Mouse (Mus musculus) layer of hippocampus, postnatal 36 days (tissue): ENCODE results near the gene Phgdh. TPM values are rescaled to one million over a fixed set of nuclear protein-coding genes. Genes with fewer than 3 reads are reported as not detected.

Experiments used
- DNase-seq, 2 experiments: peaks; one replicate each; pipeline ENCODE4 v3.0.0; 2022
- total RNA-seq, 2 experiments: library from RNA; stranded (reverse); gene quantifications; 2 replicates each; pipeline ENCODE4 v1.2.3; 2021

Phgdh gene
- total RNA-seq, 2 experiments from 2014 or later = 69.9 to 76.2 TPM

GRCm38 (mm10) chr3:98343235-98343634 lies 3.4 kb upstream of the Phgdh start:
- DNase-seq = no peak

DNA sequence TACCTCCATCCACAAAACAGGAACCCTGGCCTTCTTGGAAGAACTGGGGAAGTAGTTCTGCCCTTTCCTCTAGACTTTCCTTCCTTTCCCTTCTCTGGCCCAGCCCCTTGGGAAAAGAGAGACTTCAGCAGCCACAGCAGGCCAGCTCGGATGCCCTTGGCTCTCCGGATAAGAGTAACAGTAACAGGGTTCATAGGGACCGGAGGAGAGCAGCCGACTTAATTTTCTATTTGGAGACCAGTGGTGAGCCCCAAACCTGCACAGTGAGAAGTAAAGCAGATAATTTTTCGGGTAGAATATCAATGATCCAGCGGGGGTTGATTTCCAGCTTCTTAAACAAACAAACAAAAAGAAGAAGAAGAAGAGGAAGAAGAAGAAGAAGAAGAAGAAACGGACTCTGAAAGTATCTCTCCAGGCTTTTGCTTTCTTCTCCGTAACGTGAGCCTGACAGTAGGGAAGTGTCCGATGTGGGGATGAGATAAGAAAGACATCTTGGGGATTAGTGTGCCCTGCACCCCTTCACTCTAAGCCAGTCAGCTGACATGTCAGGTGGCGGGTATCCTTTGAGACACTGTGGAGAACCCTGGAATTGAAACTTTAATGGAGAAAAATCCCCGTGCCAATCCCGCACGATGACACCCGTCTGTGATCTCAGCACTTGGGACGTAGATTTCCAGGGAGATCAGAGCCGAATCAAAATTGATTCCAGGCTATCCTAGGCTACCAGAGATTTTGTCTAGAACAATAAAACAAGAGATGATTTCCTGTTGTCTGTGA lies 1.2 kb upstream of the Phgdh start:
- DNase-seq = no peak

DNA sequence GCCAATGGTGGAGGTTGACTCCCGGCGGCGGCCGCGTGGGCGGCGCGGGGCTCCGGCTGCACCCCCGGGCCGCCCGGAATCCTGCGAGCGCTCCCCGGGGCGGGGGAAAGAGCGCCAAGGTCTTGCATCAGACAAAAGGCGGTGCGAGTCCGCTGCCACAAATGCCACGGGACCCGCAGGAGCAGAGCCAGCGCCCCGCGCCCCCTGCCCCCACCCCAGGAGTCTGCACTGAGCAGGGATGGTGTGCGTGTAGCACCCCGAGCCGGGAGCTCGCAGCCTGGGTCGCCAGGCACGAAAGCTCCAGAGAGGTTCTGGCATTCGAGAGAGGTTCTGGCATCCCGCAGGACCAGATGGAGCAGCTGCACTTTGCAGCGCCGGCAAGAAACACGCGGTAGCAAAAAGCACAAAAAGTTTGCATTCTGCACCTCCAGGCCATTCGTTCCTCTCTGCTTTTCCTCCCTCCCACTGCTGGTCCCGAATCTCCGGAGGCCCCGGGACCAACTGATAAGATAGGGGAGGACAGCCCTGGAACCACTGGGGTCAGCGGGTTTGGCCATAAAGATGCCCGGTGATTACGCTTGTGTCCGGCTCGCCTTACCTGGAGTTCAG lies 589 bp downstream of the Phgdh start:
- DNase-seq = peak; percentile 63 to 67

DNA sequence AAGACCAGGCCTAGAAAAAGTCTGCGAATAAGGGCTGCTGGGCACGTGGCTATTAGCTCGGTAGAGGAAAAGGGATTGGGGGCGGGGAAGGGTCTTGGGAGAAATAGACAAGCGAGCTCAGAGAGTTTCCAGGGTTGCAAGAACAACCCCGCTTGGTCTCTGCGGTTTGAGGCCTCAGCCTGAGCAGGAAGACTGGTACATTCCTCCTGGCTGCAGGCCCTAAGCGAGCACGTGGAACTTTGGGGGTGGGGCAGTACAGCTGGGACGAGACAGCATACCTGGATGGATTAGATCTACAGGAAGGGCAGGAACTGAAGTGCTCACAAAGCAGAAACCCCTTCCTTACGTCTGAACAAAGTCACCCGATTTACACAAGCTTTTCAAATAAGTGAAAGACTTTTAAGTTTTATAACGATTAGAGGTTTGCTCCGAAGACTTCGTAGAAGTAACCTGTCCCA lies 1.2 kb downstream of the Phgdh start:
- peak in 1 of 2 experiments; percentile 47 for DNase-seq

DNA sequence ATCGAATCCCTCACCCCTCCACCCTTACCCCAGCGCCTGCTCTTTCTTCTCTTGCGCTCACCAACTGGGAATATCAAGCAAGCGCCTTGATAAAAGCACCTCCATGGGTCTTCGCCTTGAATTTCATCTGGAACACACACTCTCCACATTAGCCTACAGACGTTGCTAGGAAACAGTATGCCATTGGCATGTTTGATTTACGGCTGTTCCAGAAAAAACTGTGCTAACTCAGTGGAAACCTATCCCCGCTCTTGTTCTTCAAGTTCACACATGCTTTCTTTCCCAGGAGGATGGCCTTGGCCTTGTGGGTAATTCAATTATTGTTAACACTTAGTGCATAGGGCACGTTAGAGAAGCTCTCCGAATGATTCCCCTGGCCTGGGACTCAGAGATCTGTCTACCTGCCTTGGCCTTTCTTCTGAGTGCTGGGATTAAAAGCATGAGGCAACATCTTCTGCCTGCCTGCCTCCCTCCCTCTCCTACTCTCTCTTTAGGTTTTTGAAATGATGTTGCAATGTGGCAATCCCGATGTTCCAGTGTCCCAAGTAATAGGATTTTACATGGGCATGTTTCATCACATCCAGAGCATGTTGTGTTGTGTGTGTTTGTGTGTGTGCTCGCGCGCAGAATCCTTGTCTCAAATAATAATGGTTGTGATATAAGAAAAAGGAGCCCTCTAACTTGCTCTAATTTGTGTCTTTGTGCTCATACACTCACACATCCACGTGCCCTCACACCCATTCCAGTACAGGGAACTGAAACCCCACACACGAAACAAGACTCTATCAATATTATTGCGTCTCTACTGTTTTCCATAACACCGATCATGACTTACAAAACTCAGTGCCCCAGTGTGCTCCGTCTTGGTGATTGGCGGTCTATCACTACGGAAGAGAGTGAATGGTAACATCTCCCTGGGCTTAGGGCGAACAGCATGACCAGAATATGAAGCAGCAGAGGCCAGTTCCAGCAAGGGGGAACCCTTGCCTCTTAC lies 2.8 kb downstream of the Phgdh start:
- no peak for DNase-seq

GRCm38 (mm10) chr3:98335886-98336285 lies 3.9 kb downstream of the Phgdh start:
- no peak for DNase-seq

DNA sequence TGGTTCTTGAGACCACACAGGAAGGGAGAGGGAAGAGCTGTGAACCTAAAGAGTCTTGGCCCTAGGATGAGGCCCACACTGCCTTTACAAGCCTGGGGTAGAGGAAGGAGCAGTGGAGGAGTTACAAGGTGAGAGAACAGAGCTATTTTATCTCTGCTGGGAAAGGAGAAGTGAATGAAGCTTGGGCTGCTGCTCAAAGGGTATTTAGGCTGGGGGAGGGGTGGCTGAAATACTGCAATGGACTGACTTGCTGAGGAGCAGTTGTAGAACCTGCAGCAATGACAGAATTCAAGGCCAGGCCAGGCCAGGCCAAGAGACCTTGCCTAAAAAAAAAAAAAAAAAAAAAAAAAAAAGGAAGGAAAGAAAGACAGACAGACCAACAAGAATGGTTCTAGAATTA lies 4.5 kb downstream of the Phgdh start:
- no peak for DNase-seq

- DNase-seq = no peak
These were observed 5.8 kb downstream of the Phgdh start for GRCm38 (mm10) chr3:98334010-98334409.

- no peak for DNase-seq
These were observed 15.6 kb downstream of the Phgdh start for GRCm38 (mm10) chr3:98324235-98324634.

GRCm38 (mm10) chr3:98322209-98322608 lies 17.6 kb downstream of the Phgdh start:
- DNase-seq = no peak

DNA sequence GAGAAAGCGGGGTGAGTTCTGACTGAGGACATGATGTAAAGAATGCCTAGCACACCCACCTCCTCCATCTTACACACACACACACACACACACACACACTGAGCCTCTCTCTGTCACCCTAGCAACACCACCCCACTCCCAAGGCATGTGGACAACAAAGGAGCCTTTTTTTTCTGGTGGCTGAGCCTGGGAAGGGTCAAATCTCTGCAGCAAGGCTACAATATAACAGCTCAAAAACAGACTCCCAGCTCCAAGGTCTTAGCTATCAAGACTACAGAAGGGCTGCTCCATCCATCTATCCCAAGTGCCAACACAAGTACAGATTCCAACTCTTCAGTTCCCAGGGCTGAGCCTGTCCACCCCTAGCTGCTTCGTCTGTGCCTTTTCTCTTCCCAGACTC lies 20.6 kb downstream of the Phgdh start:
- no peak for DNase-seq

- no peak for DNase-seq
These were observed 22.6 kb downstream of the Phgdh start for GRCm38 (mm10) chr3:98317143-98317542.

- no peak for DNase-seq
These were observed 24.6 kb downstream of the Phgdh start for GRCm38 (mm10) chr3:98315181-98315580.

- no peak for DNase-seq
These were observed 26.3 kb downstream of the Phgdh start for GRCm38 (mm10) chr3:98313294-98314155.

DNA sequence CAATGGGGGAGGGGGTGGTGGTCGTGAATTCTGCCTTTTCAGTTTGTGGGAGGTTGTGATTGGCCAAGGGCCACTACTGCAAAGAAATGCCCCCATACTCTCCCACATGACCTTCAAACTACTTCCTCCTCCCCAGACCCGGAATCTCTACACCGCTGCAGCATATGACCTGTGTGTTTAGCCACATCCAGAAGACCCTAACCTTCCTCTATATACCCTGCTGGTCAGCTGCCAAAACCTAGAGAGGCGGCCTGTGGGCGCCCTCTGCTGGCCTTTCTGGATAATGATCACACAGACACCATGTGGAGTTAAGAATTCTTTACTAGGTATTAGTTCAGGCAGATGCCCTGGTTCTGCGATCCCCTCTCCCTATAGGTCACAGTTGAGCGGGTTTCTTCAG lies 26.9 kb downstream of the Phgdh start:
- DNase-seq = peak in 1 of 2 experiments; percentile 45

GRCm38 (mm10) chr3:98310456-98310855 lies 29.3 kb downstream of the Phgdh start:
- DNase-seq = no peak

DNA sequence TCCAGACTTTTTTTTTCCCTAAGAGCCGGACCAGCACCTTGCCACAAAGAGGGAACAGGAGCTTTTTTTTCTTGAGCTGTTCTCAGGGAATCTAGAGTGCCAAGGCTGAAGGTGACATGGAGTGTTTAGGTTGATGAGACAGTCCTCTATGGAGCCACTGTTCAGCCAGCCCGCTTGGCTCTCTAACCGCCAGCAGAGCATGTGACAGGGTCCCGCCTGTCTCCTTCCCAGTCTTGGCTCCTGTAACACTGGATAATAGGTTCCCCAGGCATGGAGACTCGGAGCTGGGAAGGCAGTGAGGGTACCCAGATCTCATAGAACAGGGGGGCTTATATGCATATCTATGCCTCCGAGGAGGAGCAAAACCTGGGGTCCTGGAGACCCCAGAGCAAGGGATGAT lies 31.2 kb downstream of the Phgdh start:
- no peak for DNase-seq

- DNase-seq = no peak
These were observed 38.0 kb downstream of the Phgdh start for GRCm38 (mm10) chr3:98301761-98302160.

DNA sequence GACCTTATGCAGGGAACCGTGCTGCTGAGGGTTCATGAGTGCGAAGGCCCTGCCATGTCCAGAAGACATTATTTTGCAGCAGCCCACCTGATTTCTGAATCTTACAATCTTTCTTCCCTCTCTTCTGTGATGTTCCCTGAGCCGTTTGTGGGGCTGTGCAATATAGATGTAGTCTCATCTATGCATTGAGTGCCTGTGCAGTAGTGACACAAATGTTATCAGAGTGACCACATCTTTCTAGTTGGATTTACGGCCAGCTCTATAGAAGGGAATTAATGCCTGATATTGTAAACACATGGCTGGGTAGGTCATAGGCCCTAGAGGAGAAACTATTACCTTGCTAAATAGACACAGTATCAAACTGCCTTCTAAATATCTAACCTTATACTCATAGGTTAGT lies 39.5 kb downstream of the Phgdh start:
- DNase-seq = no peak

DNA sequence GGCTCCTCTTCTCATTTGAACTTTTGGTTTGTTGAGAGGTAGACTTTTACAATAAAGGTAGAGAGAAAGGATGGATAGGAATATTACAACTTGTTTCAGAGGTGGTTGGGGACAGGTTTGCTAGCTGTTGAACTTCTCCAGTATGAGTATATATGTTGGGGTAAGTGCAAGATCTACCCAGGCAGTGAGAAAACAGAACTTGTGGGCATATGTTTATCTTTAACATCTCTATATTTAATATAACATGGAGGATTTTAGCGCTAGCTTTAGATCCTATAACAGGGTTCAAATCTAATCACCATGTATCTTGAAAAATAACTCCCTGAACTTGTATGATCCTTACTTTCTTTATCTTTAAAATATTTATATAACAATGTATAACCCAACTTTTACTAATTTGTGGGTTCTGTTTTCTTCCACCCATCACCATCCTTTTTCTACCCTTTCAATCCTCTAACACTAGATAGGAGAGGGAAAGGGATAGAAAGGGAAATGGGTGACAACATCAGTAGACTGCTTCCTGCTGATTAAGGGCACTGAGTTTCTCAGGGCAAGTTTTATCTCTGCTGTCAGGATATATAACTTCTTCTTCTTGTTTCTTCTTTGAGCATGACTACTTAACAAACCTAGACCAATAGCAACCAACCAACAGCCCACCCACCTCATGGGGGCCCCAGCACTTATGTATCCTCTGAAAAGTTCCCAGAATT lies 40.2 kb downstream of the Phgdh start:
- DNase-seq = no peak

GRCm38 (mm10) chr3:98295965-98296364 lies 43.8 kb downstream of the Phgdh start:
- no peak for DNase-seq
